Mouse (Mus musculus) hindbrain, embryonic 14.5 days (tissue): Measurements from ENCODE around the gene Jak2. TPM values are rescaled to one million over a fixed set of nuclear protein-coding genes. Genes with fewer than 3 reads are reported as not detected.

Experiments
- ATAC-seq: fragments of 200-750 bp; cut with Nextera tagmentation; 2 replicates; pipeline ENCODE4 v1.8.0; 2017; ENCODE audit warnings: moderate number of reproducible peaks, mild to moderate bottlenecking, moderate TSS enrichment, moderate library complexity; ENCODE audit not compliant: low FRiP score
- DNase-seq: peaks from one replicate; pipeline ENCODE4 v3.0.0-alpha.2; 2015; ENCODE audit warnings: low spot score
- H3K27ac ChIP-seq: fragments of 300-500 bp; sonication (generic); 2 replicates; pipeline ENCODE4 v1.5.1; 2014; ENCODE audit warnings: mild to moderate bottlenecking, moderate library complexity
- H3K27me3 ChIP-seq: fragments of 300-500 bp; sonication (generic); 2 replicates; pipeline ENCODE4 v1.6.1; 2014; ENCODE audit warnings: mild to moderate bottlenecking, low read length, mixed read lengths; ENCODE audit not compliant: control insufficient read depth, insufficient read depth
- H3K36me3 ChIP-seq: fragments of 300-500 bp; sonication (generic); replicated peaks from 2 replicates; pipeline ENCODE4 v1.6.1; 2014; ENCODE audit not compliant: control insufficient read depth, insufficient read depth
- H3K4me1 ChIP-seq: fragments of 300-500 bp; sonication (generic); replicated peaks from 2 replicates; pipeline ENCODE4 v1.6.1; 2014; ENCODE audit warnings: antibody characterized with exemption, low read length, mixed read lengths; ENCODE audit not compliant: control insufficient read depth, insufficient read depth
- H3K4me2 ChIP-seq: fragments of 300-500 bp; sonication (generic); replicated peaks from 2 replicates; pipeline ENCODE4 v1.6.1; 2014; ENCODE audit warnings: mild to moderate bottlenecking, moderate library complexity
- H3K4me3 ChIP-seq: fragments of 300-500 bp; sonication (generic); replicated peaks from 2 replicates; pipeline ENCODE4 v1.5.1; 2014; ENCODE audit warnings: mild to moderate bottlenecking, low read length
- H3K9ac ChIP-seq: fragments of 300-500 bp; sonication (generic); 2 replicates; pipeline ENCODE4 v1.6.1; 2014
- H3K9me3 ChIP-seq: fragments of 300-500 bp; sonication (generic); 2 replicates; pipeline ENCODE4 v1.6.1; 2016; ENCODE audit warnings: low read length; ENCODE audit not compliant: control insufficient read depth
- WGBS: fragments of 180-500 bp; shearing (Covaris S2); extraction: QIAGEN DNeasy Blood & Tissue Kit; methylation state at CpG from one replicate; pipeline ENCODE4 v1.1.7; 2014; 5-methylcytosine and 5-hydroxymethylcytosine counted together
- polyA plus RNA-seq: library from polyadenylated mRNA; unstranded; fragments of >200 nt; fragmentation: Nextera tagmentation; extraction: Ambion mirVana; gene quantifications from 2 replicates; pipeline ENCODE4 v1.2.1, GENCODE M21; 2014

Gene Jak2
- polyA plus RNA-seq, 1 experiment from 2014 or later: 20.3 TPM

GRCm38 (mm10) chr19:29226996-29227395 is 24.6 kb upstream of the Jak2 start:
- DNase-seq: no peak
- no peak overlapping the region for H3K9ac ChIP-seq
- ATAC-seq: no peak
- no peaks in the 10 kb centered on the region for H3K9me3 ChIP-seq
- no peak overlapping the region for H3K4me2 ChIP-seq
- H3K27ac ChIP-seq: no peak overlapping the region
- H3K27me3 ChIP-seq: no peaks in the 10 kb centered on the region
- H3K4me1 ChIP-seq: no peaks in the 10 kb centered on the region
- no peaks in the 10 kb centered on the region for H3K36me3 ChIP-seq
- WGBS: 80% methylated on average over 1 of the region's 1 CpGs
- H3K4me3 ChIP-seq: no peak overlapping the region

- DNase-seq: no peak
- H3K4me2 ChIP-seq: no peak overlapping the region
- no peaks in the 10 kb centered on the region for H3K27me3 ChIP-seq
- WGBS: 75% methylated on average over 9 of the region's 9 CpGs
- H3K9me3 ChIP-seq: no peaks in the 10 kb centered on the region
- no peak for ATAC-seq
- H3K4me1 ChIP-seq: no peaks in the 10 kb centered on the region
- no peak overlapping the region for H3K9ac ChIP-seq
- H3K4me3 ChIP-seq: no peak overlapping the region
- no peaks in the 10 kb centered on the region for H3K36me3 ChIP-seq
- no peak overlapping the region for H3K27ac ChIP-seq
These were observed 23.6 kb upstream of the Jak2 start for GRCm38 (mm10) chr19:29227941-29228590.

- WGBS: 83% methylated on average over 2 of the region's 2 CpGs
- ATAC-seq: no peak
- Histone ChIP-seq H3K9ac (no peak overlapping the region), H3K4me3 (no peak overlapping the region), H3K36me3 (no peaks in the 10 kb centered on the region), H3K27me3 (no peaks in the 10 kb centered on the region), H3K4me2 (no peak overlapping the region), H3K27ac (no peak overlapping the region), H3K9me3 (no peaks in the 10 kb centered on the region), H3K4me1 (no peaks in the 10 kb centered on the region)
- no peak for DNase-seq
These were observed 22.6 kb upstream of the Jak2 start for GRCm38 (mm10) chr19:29228989-29229388.

DNA sequence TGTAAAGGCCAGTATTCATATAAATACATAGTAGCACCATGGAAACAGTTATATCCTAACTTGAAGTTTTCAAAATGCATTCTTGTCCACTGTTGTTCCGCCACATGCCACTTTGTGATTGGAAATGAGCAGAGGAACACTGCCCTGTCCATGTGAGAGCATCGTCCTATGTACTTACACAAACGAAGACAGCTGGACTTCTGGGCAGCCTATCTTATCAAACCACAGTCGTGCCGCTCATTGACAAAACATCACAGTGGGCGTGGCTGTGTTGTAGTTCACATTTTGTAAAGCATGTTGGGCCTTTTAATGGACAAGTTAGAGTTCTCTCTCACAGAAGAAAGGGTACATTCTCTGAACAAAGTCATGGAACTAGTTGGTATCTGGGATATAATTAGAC is 18.9 kb upstream of the Jak2 start:
- H3K9ac ChIP-seq: no peak overlapping the region
- no peak for DNase-seq

DNA sequence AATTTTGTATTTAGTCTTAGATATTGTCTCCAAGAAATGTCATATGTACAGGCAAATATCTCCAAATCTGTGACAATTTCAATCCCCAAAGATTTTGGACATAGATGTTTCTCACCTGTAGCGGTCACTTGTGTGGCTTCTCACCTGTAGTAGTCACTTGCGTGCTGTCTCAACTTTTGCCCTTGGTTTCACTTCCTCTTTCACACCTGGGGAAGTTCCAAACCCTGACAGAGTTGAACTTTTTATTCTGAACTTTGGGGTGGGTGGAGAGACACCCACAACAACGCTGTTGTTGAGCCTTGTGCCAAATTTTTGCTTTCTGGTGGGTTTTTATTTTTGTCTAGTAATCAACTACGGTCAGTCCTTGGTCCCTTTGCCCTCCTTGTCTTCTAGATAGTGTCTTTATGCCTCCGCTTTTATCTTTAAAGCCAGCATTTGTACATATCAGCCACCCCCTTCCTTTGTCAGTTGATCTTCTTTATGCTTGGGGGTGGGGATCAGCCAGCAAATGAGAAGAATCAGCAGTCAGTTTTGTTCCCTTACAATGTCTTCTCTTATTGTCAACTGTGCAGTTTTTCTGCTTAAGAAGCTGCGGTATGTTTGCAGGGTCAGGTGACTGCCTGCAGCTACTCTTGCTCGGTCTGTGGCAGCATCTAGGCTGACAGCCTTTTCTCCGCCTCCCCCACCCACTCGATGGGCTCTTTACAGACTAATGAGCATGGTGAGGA is 14.8 kb upstream of the Jak2 start:
- Histone ChIP-seq H3K27me3 (no peaks in the 10 kb centered on the region), H3K4me3 (no peak overlapping the region), H3K36me3 (no peaks in the 10 kb centered on the region), H3K9ac (no peak overlapping the region), H3K4me2 (0 out of 2 replicates have a peak overlapping the region, but pooled peaks have one; percentile 19), H3K4me1 (0 out of 2 replicates have a peak, but pooled peaks cover 7% of the 10 kb centered on the region), H3K27ac (no peak overlapping the region), H3K9me3 (no peaks in the 10 kb centered on the region)
- DNase-seq (no peak), ATAC-seq (no peak)
- WGBS: 50% methylated on average over 9 of the region's 9 CpGs

More for the DNA sequence above, 18.9 kb upstream of the Jak2 start:
- H3K27ac ChIP-seq: no peak overlapping the region
- ATAC-seq: no peak
- no peak overlapping the region for H3K4me2 ChIP-seq
- H3K4me3 ChIP-seq: no peak overlapping the region
- 0 out of 2 replicates have a peak, but pooled peaks cover 7% of the 10 kb centered on the region for H3K4me1 ChIP-seq
- whole genome bisulfite sequencing: 67% methylated on average over 6 of the region's 6 CpGs
- no peaks in the 10 kb centered on the region for H3K36me3 ChIP-seq
- H3K9me3 ChIP-seq: no peaks in the 10 kb centered on the region
- no peaks in the 10 kb centered on the region for H3K27me3 ChIP-seq

DNA sequence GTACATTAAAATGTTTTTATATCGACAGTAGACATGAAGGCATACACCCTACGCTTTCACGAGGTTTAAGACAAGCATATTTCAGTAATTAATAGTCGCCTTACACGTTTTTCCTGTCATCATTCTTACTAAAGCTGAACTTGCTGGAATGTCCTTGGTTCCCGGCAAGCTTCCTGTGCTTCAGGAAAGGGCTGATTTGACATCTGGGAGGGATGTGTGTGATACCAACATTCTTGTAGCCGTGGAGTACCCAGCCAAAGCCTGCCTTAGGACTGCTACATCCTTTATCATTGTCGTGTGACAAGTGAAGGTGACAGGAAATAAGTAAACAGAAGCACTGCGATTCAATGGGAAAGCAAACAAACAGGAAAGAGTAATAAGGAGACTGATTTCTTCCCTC is 13.5 kb upstream of the Jak2 start:
- H3K4me2 ChIP-seq: no peak overlapping the region
- DNase-seq: no peak
- H3K9ac ChIP-seq: no peak overlapping the region
- H3K27ac ChIP-seq: no peak overlapping the region
- no peaks in the 10 kb centered on the region for H3K9me3 ChIP-seq
- H3K4me1 ChIP-seq: 0 out of 2 replicates have a peak, but pooled peaks cover 7% of the 10 kb centered on the region
- no peaks in the 10 kb centered on the region for H3K27me3 ChIP-seq
- no peaks in the 10 kb centered on the region for H3K36me3 ChIP-seq
- no peak for ATAC-seq
- WGBS: 67% methylated on average over 9 of the region's 9 CpGs
- no peak overlapping the region for H3K4me3 ChIP-seq

GRCm38 (mm10) chr19:29239513-29240235 is 12.0 kb upstream of the Jak2 start:
- Histone ChIP-seq H3K27ac (no peak overlapping the region), H3K4me2 (no peak overlapping the region), H3K4me3 (no peak overlapping the region), H3K4me1 (0 out of 2 replicates have a peak, but pooled peaks cover 7% of the 10 kb centered on the region), H3K36me3 (no peaks in the 10 kb centered on the region), H3K9me3 (no peaks in the 10 kb centered on the region), H3K27me3 (no peaks in the 10 kb centered on the region), H3K9ac (no peak overlapping the region)
- ATAC-seq (no peak), DNase-seq (no peak)
- 86% methylated on average over 7 of the region's 7 CpGs for WGBS

GRCm38 (mm10) chr19:29240676-29241075 is 11.0 kb upstream of the Jak2 start:
- H3K9me3 ChIP-seq: no peaks in the 10 kb centered on the region
- H3K4me3 ChIP-seq: no peak overlapping the region
- DNase-seq: no peak
- H3K27me3 ChIP-seq: no peaks in the 10 kb centered on the region
- H3K4me2 ChIP-seq: no peak overlapping the region
- WGBS: 81% methylated on average over 2 of the region's 2 CpGs
- no peak for ATAC-seq
- H3K4me1 ChIP-seq: 0 out of 2 replicates have a peak, but pooled peaks cover 7% of the 10 kb centered on the region
- no peak overlapping the region for H3K9ac ChIP-seq
- no peak overlapping the region for H3K27ac ChIP-seq
- no peaks in the 10 kb centered on the region for H3K36me3 ChIP-seq

GRCm38 (mm10) chr19:29241581-29241980 is 10.0 kb upstream of the Jak2 start:
- Histone ChIP-seq H3K9ac (no peak overlapping the region), H3K4me2 (no peak overlapping the region), H3K9me3 (peaks cover 7% of the 10 kb centered on the region), H3K36me3 (no peaks in the 10 kb centered on the region), H3K27ac (no peak overlapping the region), H3K4me3 (no peak overlapping the region), H3K4me1 (0 out of 2 replicates have a peak, but pooled peaks cover 6% of the 10 kb centered on the region), H3K27me3 (no peaks in the 10 kb centered on the region)
- WGBS: 68% methylated on average over 10 of the region's 10 CpGs
- ATAC-seq (no peak), DNase-seq (no peak)
